Mouse (Mus musculus): ENCODE data around the gene Lcp2. TPM values are rescaled to one million over a fixed set of nuclear protein-coding genes. Genes with fewer than 3 reads are reported as not detected.

Lcp2 gene
- total and polyA plus RNA-seq, 3 experiments: 55.7 to 70.0 (median 66.4) TPM

DNA sequence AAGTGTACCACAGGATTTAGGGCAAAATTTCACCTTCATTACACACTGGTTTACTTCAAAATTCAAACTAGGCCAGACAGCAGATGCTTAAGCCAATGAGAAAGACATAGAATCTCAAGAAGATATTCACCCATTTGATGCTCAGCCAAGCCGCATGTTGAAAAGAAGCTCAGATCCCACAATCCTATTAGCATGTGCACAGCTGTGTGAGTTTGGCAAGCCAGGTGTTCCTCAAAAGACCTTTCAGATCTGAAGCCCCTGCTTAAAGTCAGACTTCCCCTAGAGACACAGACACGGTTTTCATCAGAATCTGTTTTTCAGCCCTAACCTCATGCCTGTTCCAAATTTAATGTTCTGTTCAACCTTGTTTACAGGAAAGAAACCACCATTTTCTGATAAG, 31.1 kb downstream of the Lcp2 start:
- TF ChIP-seq POLR2AphosphoS5 (IDR thresholded peaks at IDR 0.05; ENCODE audit: borderline replicate concordance, low read depth, low read length): no peak
- no peak for TF ChIP-seq CHD1 (IDR thresholded peaks at IDR 0.05; ENCODE audit: low read depth, low read length)
- TF ChIP-seq MXI1 (IDR thresholded peaks at IDR 0.05; ENCODE audit: low read depth, low read length): no peak
- TF ChIP-seq ELF1 (IDR thresholded peaks at IDR 0.05; ENCODE audit: low read depth, low read length): no peak
- TF ChIP-seq USF2 (IDR thresholded peaks at IDR 0.05; ENCODE audit: borderline replicate concordance in 1 of 2, insufficient read depth in 1 of 2, low read depth in 1 of 2, low read length in 2 of 2): no peak
- TF ChIP-seq ZC3H11A (IDR thresholded peaks at IDR 0.05; ENCODE audit: low read depth, low read length): no peak
- TF ChIP-seq GABPA (IDR thresholded peaks at IDR 0.05; ENCODE audit: low read depth, low read length): no peak
- peaks cover 8 to 38% of the 10 kb centered on the region in 2 experiments for H3K36me3 ChIP-seq (ENCODE audit: control insufficient read depth in 1 of 2, insufficient read depth in 2 of 2, low read length in 2 of 2)
- no peak overlapping the region for H3K4me3 ChIP-seq (ENCODE audit: control insufficient read depth in 1 of 2, insufficient read depth in 1 of 2, low read depth in 2 of 2, low read length in 2 of 2)
- no peak overlapping the region for H3K9ac ChIP-seq (ENCODE audit: control insufficient read depth, low read depth, low read length, poor library complexity, severe bottlenecking)
- DNase-seq (ENCODE audit: low read depth, low spot score): no peak
- H3K9me3 ChIP-seq (replicated peaks; ENCODE audit: insufficient read depth, low read length): no peaks in the 10 kb centered on the region
- H3K27me3 ChIP-seq (ENCODE audit: control insufficient read depth in 1 of 2, insufficient read depth in 2 of 2, low read length in 2 of 2): no peaks in the 10 kb centered on the region
- H3K79me2 ChIP-seq (ENCODE audit: control insufficient read depth, insufficient read depth, low read length, poor library complexity): no peaks in the 10 kb centered on the region
- H3K27ac ChIP-seq (ENCODE audit: control insufficient read depth, low read depth, low read length): no peak overlapping the region
- H3K4me1 ChIP-seq (ENCODE audit: control insufficient read depth in 1 of 2, insufficient read depth in 2 of 2, low read length in 2 of 2): no peaks in the 10 kb centered on the region

DNA sequence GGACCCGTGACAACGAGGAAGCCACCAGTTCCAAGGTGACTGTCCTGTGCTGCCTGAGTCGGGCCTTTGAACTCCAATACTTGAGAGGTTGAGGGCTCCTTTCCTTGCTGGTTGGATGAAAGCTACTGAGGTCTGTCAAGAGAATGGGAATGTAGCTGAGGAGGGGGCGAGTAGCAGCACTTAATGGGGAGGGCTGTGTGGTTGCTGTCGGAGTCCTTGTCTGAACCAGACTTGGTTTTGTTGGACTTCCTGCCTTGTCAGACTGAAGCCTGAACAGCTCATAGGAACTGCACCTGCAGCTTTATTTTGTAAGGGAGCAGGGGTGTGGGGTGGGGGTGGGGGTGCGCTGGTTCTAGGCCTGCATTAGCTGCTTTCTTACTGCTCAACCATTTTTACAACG, 31.9 kb downstream of the Lcp2 start:
- H3K4me1 ChIP-seq (ENCODE audit: control insufficient read depth in 1 of 2, insufficient read depth in 2 of 2, low read length in 2 of 2): no peaks in the 10 kb centered on the region
- peaks cover 6 to 42% of the 10 kb centered on the region in 2 experiments for H3K36me3 ChIP-seq (ENCODE audit: control insufficient read depth in 1 of 2, insufficient read depth in 2 of 2, low read length in 2 of 2)

More for the DNA sequence above, 31.9 kb downstream of the Lcp2 start:
- Histone ChIP-seq H3K9ac (ENCODE audit: control insufficient read depth, low read depth, low read length, poor library complexity, severe bottlenecking) (no peak overlapping the region), H3K27ac (ENCODE audit: control insufficient read depth, low read depth, low read length) (no peak overlapping the region), H3K79me2 (ENCODE audit: control insufficient read depth, insufficient read depth, low read length, poor library complexity) (no peaks in the 10 kb centered on the region), H3K9me3 (replicated peaks; ENCODE audit: insufficient read depth, low read length) (no peaks in the 10 kb centered on the region), H3K4me3 (ENCODE audit: control insufficient read depth in 1 of 2, insufficient read depth in 1 of 2, low read depth in 2 of 2, low read length in 2 of 2) (no peak overlapping the region), H3K27me3 (ENCODE audit: control insufficient read depth in 1 of 2, insufficient read depth in 2 of 2, low read length in 2 of 2) (no peaks in the 10 kb centered on the region)
- DNase-seq (ENCODE audit: low read depth, low spot score): no peak
- TF ChIP-seq JUND (IDR thresholded peaks at IDR 0.05; ENCODE audit: low read depth, low read length) (no peak), TCF12 (IDR thresholded peaks at IDR 0.05; ENCODE audit: low read depth, low read length) (no peak), TBP (IDR thresholded peaks at IDR 0.05; ENCODE audit: low read depth, low read length) (no peak), NELFE (IDR thresholded peaks at IDR 0.05; ENCODE audit: low read depth, low read length) (no peak), ZC3H11A (IDR thresholded peaks at IDR 0.05; ENCODE audit: low read depth, low read length) (no peak), GATA1 (IDR thresholded peaks at IDR 0.05; ENCODE audit: low read depth, low read length) (no peak), POLR2AphosphoS2 (IDR thresholded peaks at IDR 0.05; ENCODE audit: low read length) (no peak), MXI1 (IDR thresholded peaks at IDR 0.05; ENCODE audit: low read depth, low read length) (no peak), MYC (IDR thresholded peaks at IDR 0.05; ENCODE audit: low read depth, low read length) (no peak), ELF1 (IDR thresholded peaks at IDR 0.05; ENCODE audit: low read depth, low read length) (no peak), CHD1 (IDR thresholded peaks at IDR 0.05; ENCODE audit: low read depth, low read length) (no peak), ZNF384 (IDR thresholded peaks at IDR 0.05; ENCODE audit: low read depth, low read length) (no peak), UBTF (IDR thresholded peaks at IDR 0.05; ENCODE audit: borderline replicate concordance, insufficient read depth, low read depth, low read length) (no peak), ETS1 (IDR thresholded peaks at IDR 0.05; ENCODE audit: low read depth, low read length) (no peak), TAL1 (IDR thresholded peaks at IDR 0.05; ENCODE audit: low read length) (no peak), RAD21 (IDR thresholded peaks at IDR 0.05; ENCODE audit: low read depth, low read length) (no peak), CHD2 (IDR thresholded peaks at IDR 0.05; ENCODE audit: low read length) (no peak)
